Mouse (Mus musculus) lung, postnatal 14 days (tissue): ENCODE results near the gene Cox17.
A peak's percentile ranks its signal among the peaks of the same experiment; 100 is the strongest.

Experiments used
- DNase-seq: peaks from one replicate; pipeline ENCODE4 v3.0.0; 2021

Cox17 gene

DNA sequence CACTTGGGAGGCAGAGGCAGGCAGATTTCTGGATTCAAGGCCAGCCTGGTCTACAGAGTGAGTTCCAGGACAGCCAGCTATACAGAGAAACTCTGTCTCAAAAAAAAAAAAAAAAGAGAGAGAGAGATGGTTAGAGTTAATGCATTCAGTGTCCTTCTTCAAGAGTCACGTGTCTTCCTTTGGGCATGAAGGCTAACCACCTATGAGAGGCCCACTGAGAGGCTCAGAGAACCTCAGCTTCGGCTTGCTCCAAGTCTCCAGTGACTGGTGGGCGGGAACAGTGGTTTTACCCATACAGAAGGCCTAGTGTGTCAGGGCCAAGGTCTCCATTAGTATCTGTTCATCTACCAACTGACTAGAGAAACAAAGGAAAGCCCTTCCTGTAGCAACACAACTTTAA lies 52.3 kb downstream of the Cox17 start:
- DNase-seq, result peak; percentile 18

DNA sequence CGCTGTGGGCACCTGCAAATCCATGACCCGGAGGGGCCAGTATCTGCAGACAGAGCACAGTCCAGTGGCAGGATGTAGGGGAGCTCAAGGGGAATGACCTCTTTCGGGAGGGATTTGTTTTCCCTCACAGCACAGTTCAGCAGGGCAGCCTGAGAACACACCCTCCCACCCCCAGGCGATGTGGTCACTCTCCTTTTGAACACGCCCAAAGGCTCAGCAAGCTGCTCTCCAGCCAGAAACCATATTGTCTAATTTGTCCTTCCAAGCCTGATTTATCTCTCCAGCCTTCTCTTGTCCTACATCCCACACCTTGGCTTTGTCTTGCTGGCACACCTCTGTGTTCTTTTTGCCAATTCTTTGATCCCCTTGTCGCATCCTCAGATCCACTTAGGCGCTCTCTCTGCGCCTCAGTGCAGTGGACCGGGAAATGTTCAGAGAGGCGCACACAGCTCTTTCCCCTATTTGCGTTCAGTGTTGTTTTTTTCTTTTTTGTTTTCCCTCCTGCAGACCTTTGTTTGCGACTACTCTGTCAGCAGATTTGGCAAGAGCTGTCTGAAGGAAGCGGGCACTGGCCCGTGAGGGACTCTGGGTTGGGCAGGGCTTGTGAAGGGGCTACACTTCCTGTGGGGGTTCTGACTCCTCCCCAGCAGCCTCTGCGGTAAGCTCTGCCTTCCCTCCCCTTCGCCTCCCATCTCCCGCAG lies 52.9 kb downstream of the Cox17 start:
- DNase-seq, result peak; percentile 58

DNA sequence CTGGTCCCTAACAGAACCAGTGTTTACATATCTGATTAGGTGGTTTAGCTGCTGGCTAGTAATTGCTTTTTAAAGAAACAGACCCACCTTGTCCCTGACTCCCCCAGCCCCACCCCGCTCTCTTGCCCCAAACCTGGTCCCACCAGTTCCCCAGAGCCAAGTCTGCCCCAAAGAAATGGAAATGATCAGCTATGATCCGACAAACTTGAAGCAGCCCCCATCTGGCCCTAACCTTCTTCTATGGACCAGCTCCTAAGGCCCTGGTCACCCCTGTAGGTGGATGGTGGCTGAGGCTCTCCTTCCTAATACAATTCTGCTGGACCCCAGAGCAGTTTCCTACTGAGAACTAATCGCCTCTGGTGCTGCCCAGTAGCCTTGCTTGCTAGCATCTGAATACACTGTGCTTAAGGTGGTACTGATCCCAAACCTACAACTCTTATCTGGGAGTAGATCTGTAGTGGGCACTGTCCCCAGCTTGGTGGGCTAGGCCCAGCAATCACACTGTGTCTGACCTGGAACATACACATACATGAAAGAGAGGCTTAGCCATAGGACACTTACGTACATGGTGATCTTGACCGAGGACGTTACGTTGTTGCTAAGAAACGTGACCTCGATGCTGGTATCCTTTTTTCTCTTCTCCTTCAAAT lies 53.6 kb downstream of the Cox17 start:
- DNase-seq, result no peak

DNA sequence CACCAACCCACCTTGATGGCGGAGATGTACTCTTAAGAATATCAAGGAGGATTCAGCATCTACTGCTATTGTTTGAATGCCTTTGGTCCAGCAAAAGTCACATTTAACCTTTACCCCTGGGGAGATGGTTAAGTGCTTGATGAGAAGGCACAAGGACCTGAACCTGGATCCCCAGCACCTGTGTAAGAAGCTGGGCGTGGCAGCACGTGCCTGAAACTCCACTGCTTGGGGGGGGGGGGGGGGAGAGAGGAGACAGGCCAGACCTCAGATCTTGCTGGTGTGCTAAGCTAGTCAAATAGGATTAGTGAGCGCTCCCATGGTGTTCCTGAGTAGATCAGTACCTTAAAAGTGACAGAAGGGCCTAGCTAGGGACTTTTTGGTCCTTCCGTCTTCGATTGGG lies 54.7 kb downstream of the Cox17 start:
- no peak for DNase-seq
